Mouse (Mus musculus) kidney, adult 2 months (tissue): ENCODE data around the gene Vti1b.

Experiments used
- CTCF ChIP-seq: fragments of 200-500 bp; conservative IDR thresholded peaks from 2 replicates; pipeline ENCODE4 v1.5.1; 2011; ENCODE audit warnings: low read depth, mild to moderate bottlenecking, control low read depth, low read length, moderate library complexity, mixed read lengths; ENCODE audit not compliant: insufficient read depth, insufficient read length
- POLR2A ChIP-seq: fragments of 200-500 bp; IDR thresholded peaks from one replicate; pipeline ENCODE4 v1.6.1; 2011; ENCODE audit warnings: low read depth, low read length, control low read depth

GRCm38 (mm10) chr12:79201882-79202281 is 29.4 kb upstream of the Vti1b start:
- TF ChIP-seq CTCF (no peak), POLR2A (no peak)
